Mouse (Mus musculus) liver, postnatal 0 days (tissue): Measurements from ENCODE around the gene Gm20388. TPM values are rescaled to one million over a fixed set of nuclear protein-coding genes. Genes with fewer than 3 reads are reported as not detected.

ENCODE experiments used
- ATAC-seq: fragments of 200-750 bp; cut with Nextera tagmentation; 2 replicates; pipeline ENCODE4 v1.8.0; 2017; ENCODE audit warnings: mild to moderate bottlenecking, moderate library complexity
- DNase-seq: peaks from one replicate; pipeline ENCODE4 v3.0.0-alpha.2; 2016
- H3K27ac ChIP-seq: fragments of 300-500 bp; sonication (generic); 2 replicates; pipeline ENCODE4 v1.5.1; 2014; ENCODE audit warnings: antibody characterized with exemption, moderate library complexity, mild to moderate bottlenecking, low read depth
- H3K27me3 ChIP-seq: fragments of 300-500 bp; sonication (generic); 2 replicates; pipeline ENCODE4 v1.6.1; 2014; ENCODE audit warnings: low read length, control low read depth, mixed read lengths; ENCODE audit not compliant: insufficient read depth
- H3K36me3 ChIP-seq: fragments of 300-500 bp; sonication (generic); replicated peaks from 2 replicates; pipeline ENCODE4 v1.6.1; 2014; ENCODE audit warnings: mild to moderate bottlenecking, control low read depth, low read length, moderate library complexity, mixed read lengths; ENCODE audit not compliant: insufficient read depth
- H3K4me1 ChIP-seq: fragments of 300-500 bp; sonication (generic); 2 replicates; pipeline ENCODE4 v1.6.1; 2014; ENCODE audit warnings: antibody characterized with exemption, mild to moderate bottlenecking, control low read depth; ENCODE audit not compliant: insufficient read depth
- H3K4me2 ChIP-seq: fragments of 300-500 bp; sonication (generic); 2 replicates; pipeline ENCODE4 v1.6.1; 2014; ENCODE audit warnings: low read depth, mild to moderate bottlenecking, low read length, moderate library complexity, mixed read lengths
- H3K4me3 ChIP-seq: fragments of 300-500 bp; sonication (generic); 2 replicates; pipeline ENCODE4 v1.5.1; 2014; ENCODE audit warnings: low read depth, low read length
- H3K9ac ChIP-seq: fragments of 300-500 bp; sonication (generic); replicated peaks from 2 replicates; pipeline ENCODE4 v1.6.1; 2014; ENCODE audit warnings: mild to moderate bottlenecking, moderate library complexity
- H3K9me3 ChIP-seq: fragments of 300-500 bp; sonication (generic); 2 replicates; pipeline ENCODE4 v1.6.1; 2016; ENCODE audit warnings: mild to moderate bottlenecking, control low read depth, low read length, mixed read lengths
- CTCF ChIP-seq: sonication (generic); IDR thresholded peaks from 2 replicates; pipeline ENCODE4 v1.5.1; 2016; ENCODE audit warnings: antibody characterized with exemption, low read depth
- EP300 ChIP-seq: IDR thresholded peaks from 2 replicates; pipeline ENCODE4 v1.6.1; 2016; ENCODE audit warnings: antibody characterized with exemption, low read depth, mild to moderate bottlenecking
- WGBS: fragments of 180-500 bp; shearing (Covaris S2); extraction: QIAGEN DNeasy Blood & Tissue Kit; methylation state at CpG from one replicate; pipeline ENCODE4 v1.1.7; 2014; ENCODE audit not compliant: insufficient replicate concordance; 5-methylcytosine and 5-hydroxymethylcytosine counted together
- polyA plus RNA-seq: library from polyadenylated mRNA; unstranded; fragments of >200 nt; fragmentation: Nextera tagmentation; extraction: Ambion mirVana; gene quantifications from 2 replicates; pipeline ENCODE4 v1.2.1, GENCODE M21; 2015

Gm20388 gene
- polyA plus RNA-seq, 1 experiment from 2014 or later, result not detected

- Histone ChIP-seq H3K9me3 (no peaks in the 10 kb centered on the region), H3K27me3 (no peaks in the 10 kb centered on the region), H3K4me2 (no peak overlapping the region), H3K9ac (no peak overlapping the region), H3K4me3 (no peak overlapping the region), H3K36me3 (peaks cover 16% of the 10 kb centered on the region), H3K27ac (no peak overlapping the region), H3K4me1 (no peaks in the 10 kb centered on the region)
- WGBS, result 89% methylated on average over 8 of the region's 9 CpGs
- ATAC-seq (no peak), DNase-seq (no peak)
- TF ChIP-seq CTCF (no peak), EP300 (no peak)
These were observed 1911.1 kb downstream of the Gm20388 start for GRCm38 (mm10) chr8:121821770-121822169.

GRCm38 (mm10) chr8:121827726-121828125 lies 1917.1 kb downstream of the Gm20388 start:
- 88% methylated on average over 5 of the region's 5 CpGs for WGBS
- no peak for TF ChIP-seq CTCF
- TF ChIP-seq EP300, result no peak

GRCm38 (mm10) chr8:121828376-121829023 lies 1917.9 kb downstream of the Gm20388 start:
- H3K27me3 ChIP-seq, result no peaks in the 10 kb centered on the region
- TF ChIP-seq CTCF, result no peak
- TF ChIP-seq EP300, result no peak
- ATAC-seq (no peak), DNase-seq (no peak)
- peaks cover 18% of the 10 kb centered on the region for H3K4me1 ChIP-seq
- H3K9ac ChIP-seq, result peak overlapping the region; percentile 83
- H3K4me3 ChIP-seq, result peak overlapping the region; percentile 90
- 29% methylated on average over 10 of the region's 10 CpGs for WGBS
- no peak overlapping the region for H3K27ac ChIP-seq
- H3K36me3 ChIP-seq, result no peaks in the 10 kb centered on the region
- no peaks in the 10 kb centered on the region for H3K9me3 ChIP-seq
- H3K4me2 ChIP-seq, result peak overlapping the region; percentile 97

More at GRCm38 (mm10) chr8:121827726-121828125, 1917.1 kb downstream of the Gm20388 start:
- H3K27me3 ChIP-seq, result no peaks in the 10 kb centered on the region
- H3K4me2 ChIP-seq, result peak overlapping the region; percentile 97; the same call in 1 of the 2 replicates
- no peaks in the 10 kb centered on the region for H3K9me3 ChIP-seq
- H3K27ac ChIP-seq, result no peak overlapping the region
- peaks cover 18% of the 10 kb centered on the region for H3K4me1 ChIP-seq
- no peaks in the 10 kb centered on the region for H3K36me3 ChIP-seq
- ATAC-seq, result no peak
- H3K4me3 ChIP-seq, result no peak overlapping the region
- H3K9ac ChIP-seq, result no peak overlapping the region
- no peak for DNase-seq

GRCm38 (mm10) chr8:121829048-121829776 lies 1918.6 kb downstream of the Gm20388 start, which contains the start of gene Klhdc4:
Klhdc4 (minus strand) TSS chr8:121829569.
- Histone ChIP-seq H3K4me1 (peaks cover 18% of the 10 kb centered on the region), H3K4me2 (peak within 1 kb of the TSS; percentile 97), H3K27ac (0 out of 2 replicates have a peak within 1 kb of the TSS, but pooled peaks have one; percentile 23), H3K27me3 (no peaks in the 10 kb centered on the region), H3K9ac (peak within 1 kb of the TSS; percentile 83), H3K9me3 (no peaks in the 10 kb centered on the region), H3K4me3 (peak within 1 kb of the TSS; percentile 90), H3K36me3 (no peaks in the 10 kb centered on the region)
- peak; percentile 98 for ATAC-seq
- TF ChIP-seq EP300 (no peak; the same call in 1 of the 2 replicates), CTCF (no peak)
- DNase-seq, result peak; percentile 90
- under 1% methylated on average over 64 of the region's 68 CpGs for WGBS

- WGBS, result 21% methylated on average over 18 of the region's 18 CpGs
- Histone ChIP-seq H3K4me1 (peaks cover 18% of the 10 kb centered on the region), H3K36me3 (no peaks in the 10 kb centered on the region), H3K9ac (peak overlapping the region; percentile 83), H3K4me2 (peak overlapping the region; percentile 97), H3K4me3 (peak overlapping the region; percentile 90), H3K27ac (0 out of 2 replicates have a peak overlapping the region, but pooled peaks have one; percentile 23), H3K27me3 (no peaks in the 10 kb centered on the region), H3K9me3 (no peaks in the 10 kb centered on the region)
- ATAC-seq (peak; percentile 80), DNase-seq (no peak)
- TF ChIP-seq EP300 (no peak), CTCF (no peak)
These were observed 1919.2 kb downstream of the Gm20388 start for GRCm38 (mm10) chr8:121829777-121830362.

- no peak overlapping the region for H3K27ac ChIP-seq
- DNase-seq (no peak), ATAC-seq (no peak)
- TF ChIP-seq EP300, result no peak
- no peak for TF ChIP-seq CTCF
- H3K4me2 ChIP-seq, result peak overlapping the region; percentile 50; the same call in 1 of the 2 replicates
- H3K4me1 ChIP-seq, result peaks cover 18% of the 10 kb centered on the region
- 76% methylated on average over 2 of the region's 2 CpGs for WGBS
- no peaks in the 10 kb centered on the region for H3K27me3 ChIP-seq
- H3K4me3 ChIP-seq, result no peak overlapping the region
- H3K36me3 ChIP-seq, result no peaks in the 10 kb centered on the region
- H3K9ac ChIP-seq, result no peak overlapping the region
- H3K9me3 ChIP-seq, result no peaks in the 10 kb centered on the region
These were observed 1921.4 kb downstream of the Gm20388 start for GRCm38 (mm10) chr8:121832061-121832460.
